Mouse (Mus musculus) adrenal gland, postnatal 25 days (tissue): ENCODE measurements around the gene Slc38a7. TPM values are rescaled to one million over a fixed set of nuclear protein-coding genes. Genes with fewer than 3 reads are reported as not detected.
"Not testable (repeated sequence)": the region's sequence is repeated elsewhere in the genome, so short reads cannot be mapped to it uniquely, and the experiment has no call there.

ENCODE experiments used
- DNase-seq: peaks from one replicate; pipeline ENCODE4 v3.0.0; 2021; ENCODE audit warnings: mixed read lengths
- total RNA-seq: library from RNA; stranded (reverse); gene quantifications from 2 replicates; pipeline ENCODE4 v1.2.3, GENCODE M21; 2021

Slc38a7 gene
- total RNA-seq, 1 experiment from 2014 or later = 25.6 TPM

DNA sequence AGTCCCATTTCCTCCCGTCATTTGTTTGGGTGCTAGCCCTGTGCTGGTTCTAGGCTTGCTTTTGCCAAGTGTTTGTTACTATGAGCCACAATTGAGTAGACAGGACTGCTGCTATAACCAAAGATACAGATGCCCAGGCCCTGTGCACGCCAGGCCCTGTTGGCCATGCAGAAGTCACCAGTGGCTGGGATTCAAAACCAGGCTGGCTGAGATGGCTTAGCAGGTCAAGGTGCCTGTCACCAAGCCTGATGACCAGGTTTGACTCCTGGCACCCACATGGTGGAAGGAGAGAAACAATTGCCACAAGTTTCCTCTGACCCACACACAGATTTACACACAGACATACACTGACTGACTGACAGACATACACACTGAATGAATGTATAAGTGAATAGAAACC, 3.0 kb downstream of the Slc38a7 start:
- no peak for DNase-seq

DNA sequence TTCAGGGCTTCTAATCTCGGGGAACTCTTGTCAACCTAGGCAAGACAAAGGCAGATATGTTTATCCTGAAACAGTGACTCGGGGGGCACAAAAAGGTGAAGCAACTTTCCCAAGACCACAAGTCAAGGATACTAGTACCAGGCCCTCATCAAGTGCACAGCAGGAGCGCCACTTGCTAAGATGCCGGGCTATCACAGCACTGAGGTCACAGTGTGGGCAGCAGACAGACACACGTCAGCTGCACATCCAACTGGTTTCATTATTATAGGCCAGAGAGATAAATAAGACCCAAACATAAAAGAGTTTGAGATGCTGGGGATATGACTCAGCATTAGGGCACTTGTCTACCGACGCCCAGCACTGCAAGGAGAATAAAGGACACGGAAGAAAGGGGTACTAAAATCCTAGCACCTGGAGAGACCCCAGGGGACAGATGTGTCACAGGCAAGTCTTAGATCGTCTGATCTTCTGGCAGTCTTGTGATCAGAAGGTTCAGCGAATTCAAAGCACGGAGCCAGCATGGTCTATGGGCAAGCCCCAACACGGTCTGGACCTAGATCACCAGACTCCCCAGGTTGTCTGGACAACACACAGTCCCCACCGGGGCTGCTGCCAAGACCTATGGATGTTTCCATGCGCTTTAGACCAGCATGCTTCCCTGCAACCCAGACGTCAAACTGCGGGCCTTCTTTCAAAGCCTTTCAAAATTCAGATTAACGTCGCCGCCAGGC, 4.4 kb downstream of the Slc38a7 start:
- DNase-seq = no peak

DNA sequence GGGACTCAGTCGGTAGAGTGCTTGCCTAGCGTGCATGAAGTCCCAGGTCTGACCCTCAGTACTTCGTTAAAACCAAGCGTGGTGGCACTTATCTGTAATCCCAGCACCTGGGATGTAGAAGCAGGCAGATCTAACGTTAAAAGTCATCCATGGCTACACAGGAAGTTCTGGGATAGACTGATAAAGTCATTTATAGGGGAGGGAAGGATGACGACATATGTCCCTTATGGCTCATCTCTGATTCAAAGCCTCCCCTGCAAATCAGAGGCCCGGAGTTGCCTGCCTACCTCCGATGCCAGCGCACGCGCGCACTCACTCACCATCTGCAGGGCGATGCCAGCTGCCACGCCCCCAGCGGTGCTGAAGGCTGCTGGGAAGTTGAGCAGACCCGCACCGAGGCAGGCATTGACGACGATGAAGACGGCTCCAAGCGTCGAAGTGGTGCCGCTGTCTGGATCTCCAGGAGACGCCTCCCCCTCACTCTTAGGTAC, 5.2 kb downstream of the Slc38a7 start:
- no peak for DNase-seq

GRCm38 (mm10) chr8:95845026-95845425, 8.3 kb downstream of the Slc38a7 start:
- no peak for DNase-seq

DNA sequence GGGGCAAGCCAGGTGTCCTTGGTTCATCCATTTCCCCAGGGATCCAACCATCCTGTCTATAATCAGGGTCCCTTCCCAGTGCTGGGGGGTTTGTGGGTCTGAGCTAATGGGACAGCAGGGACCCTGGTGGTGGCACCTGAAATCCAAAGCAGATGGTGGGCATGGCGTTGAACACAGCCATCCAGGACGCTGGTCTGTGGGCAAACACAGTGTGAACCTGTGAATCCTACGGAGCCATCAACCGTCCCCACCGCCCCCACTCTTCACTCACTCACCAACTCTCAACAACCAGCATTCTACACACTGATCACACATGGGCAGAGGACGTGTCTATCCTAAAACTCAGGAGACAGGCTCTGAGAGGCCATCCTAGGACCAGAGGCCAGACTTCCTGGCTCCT, 9.4 kb downstream of the Slc38a7 start:
- DNase-seq = no peak

DNA sequence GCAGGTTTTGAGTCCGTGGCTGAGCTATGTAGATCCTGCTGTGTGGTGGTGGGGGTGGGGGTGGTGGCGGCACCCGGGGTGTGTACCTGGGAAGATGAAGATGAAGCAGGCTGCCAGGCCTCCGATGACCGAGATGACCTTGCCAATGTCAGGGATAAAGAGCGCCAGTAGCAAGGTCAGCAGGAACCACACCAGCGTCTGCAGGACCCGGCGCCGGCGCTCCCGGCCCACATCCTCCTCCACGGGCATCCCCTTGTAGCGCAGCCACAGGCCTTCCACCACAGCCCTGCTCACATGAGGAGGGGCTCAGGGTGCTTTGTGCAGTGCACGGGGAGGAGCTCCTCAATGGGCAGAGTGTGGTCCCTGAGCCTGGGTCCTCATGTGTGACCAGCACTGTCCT, 11.9 kb downstream of the Slc38a7 start:
- DNase-seq = no peak

DNA sequence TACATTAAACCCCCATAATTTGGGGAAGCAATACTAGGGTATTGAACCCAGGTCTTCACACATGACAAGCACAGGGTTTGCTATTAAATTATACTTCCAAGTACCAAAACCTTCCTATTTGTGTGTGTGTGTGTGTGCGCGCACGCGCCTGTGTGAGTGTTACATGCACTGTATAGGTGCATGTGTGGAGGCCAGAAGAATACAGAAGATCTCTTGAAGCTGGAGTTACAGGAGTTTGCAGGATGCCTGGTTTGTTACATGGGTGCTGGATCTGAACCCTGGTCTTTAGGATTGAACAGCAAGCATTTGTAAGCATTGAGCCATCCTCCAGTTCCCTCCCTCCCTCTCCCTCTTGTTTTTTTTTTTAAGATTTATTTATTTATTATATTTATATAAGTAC, 14.1 kb downstream of the Slc38a7 start:
- DNase-seq = no peak

DNA sequence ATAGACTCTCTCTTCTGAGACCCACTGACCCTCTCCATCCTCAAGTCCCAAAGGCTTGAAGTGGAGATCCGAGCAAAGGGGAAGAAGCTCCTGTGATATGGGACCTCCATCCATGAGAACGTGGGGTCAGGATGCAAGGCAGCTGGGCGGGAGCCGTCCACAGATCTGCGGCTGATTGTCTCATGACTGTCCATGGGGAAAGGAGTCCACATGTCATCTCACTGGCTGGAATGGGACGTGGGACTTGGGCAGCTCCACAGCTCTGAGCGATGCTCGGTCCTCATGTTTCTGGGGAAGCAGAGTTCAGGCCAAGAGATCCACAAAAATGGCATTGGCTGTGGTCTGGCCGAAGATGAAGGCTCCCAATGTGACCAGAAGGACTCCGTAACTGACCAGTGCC, 16.1 kb downstream of the Slc38a7 start:
- DNase-seq = no peak

DNA sequence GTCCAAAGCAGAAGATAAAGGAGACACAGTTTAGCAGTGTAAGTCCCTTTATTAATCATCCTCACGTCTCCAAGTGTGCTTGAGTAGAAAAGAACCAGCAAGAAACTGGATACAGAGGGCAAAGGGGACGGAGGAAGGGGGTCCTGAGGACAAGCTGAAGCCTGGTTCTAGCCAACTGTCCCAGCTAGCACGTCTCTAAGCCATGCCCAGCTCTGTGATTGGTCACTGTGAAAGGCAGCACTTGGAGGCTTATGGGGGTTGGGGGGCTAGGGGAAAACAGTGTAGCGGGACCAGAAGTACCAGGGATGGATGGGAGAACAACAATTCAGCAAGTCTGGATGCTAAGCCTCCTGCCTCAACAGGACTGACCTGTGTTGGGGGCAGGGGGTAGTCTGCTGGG, 17.4 kb downstream of the Slc38a7 start:
- DNase-seq = no peak

DNA sequence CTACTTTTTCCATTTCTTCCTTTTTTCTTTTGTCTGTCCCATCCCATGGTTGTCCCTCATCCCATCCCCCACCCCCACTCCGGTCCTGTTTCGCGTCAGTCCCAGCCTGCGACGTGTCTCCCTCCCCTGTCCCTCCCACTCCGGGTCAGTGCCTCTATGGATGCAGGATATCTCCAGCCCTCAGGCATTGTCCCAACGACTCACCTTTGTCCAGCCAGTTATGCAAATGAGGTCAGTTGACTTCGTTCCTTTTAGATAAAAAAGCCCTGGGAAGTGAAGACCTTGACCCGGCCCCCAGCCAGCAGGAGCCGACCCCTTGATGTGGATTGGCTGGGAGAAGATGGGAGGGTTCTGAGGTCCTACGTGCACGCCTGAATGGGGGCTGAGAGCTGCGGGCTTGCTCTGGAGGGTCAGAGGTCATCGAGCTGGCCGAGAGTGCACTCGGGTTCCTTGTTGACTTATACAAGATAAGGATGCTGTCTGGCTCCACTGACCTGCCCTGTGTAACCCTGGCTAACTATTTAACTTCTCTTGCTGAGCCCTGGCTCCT, 19.8 kb downstream of the Slc38a7 start:
- DNase-seq = no peak

- peak; percentile 76 for DNase-seq
Measured at GRCm38 (mm10) chr8:95832603-95833434, 20.5 kb downstream of the Slc38a7 start.

DNA sequence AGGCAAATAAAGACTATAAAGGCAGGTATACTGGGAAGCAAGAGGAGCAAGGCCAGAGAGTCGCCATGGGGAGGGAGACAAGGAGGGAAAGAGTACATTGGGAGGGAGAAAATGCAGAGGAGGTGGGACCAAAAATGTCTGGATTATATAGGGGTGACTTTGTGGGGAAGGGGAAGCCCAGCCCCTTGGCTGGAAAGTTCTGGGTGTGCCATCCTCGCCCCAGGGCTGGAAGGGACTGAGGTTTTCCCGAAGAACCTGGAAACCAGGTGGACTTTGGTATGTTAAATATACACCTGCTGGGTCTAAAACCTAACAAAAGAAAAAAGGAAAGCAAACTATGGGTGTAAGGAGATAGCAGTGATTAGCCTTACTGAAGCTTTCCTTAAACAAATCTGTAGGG, 23.2 kb downstream of the Slc38a7 start:
- DNase-seq = no peak

- DNase-seq = not testable (repeated sequence)
Measured at GRCm38 (mm10) chr8:95825162-95825561, 28.2 kb downstream of the Slc38a7 start, which contains the start of gene Sap18b. Gene Sap18b (plus strand): TSS chr8:95825346.

DNA sequence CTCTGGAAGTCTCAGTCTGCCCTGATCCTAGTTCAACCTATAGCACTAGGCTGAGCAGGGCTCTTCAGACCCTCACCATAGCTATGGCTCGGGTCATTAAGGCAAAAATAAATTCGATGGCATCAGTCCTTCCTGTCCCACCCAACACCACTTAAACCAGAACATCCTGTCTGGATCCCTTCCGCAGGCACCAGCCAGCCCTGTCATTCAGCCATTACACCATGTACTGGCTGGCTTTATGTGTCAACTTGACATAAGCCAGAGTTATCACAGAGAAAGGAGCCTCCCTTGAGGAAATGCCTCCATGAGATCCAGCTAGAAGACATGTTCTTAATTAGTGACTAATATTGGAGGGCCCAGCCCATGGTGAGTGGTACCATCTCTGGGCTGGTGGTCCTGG, 30.6 kb downstream of the Slc38a7 start:
- no peak for DNase-seq

DNA sequence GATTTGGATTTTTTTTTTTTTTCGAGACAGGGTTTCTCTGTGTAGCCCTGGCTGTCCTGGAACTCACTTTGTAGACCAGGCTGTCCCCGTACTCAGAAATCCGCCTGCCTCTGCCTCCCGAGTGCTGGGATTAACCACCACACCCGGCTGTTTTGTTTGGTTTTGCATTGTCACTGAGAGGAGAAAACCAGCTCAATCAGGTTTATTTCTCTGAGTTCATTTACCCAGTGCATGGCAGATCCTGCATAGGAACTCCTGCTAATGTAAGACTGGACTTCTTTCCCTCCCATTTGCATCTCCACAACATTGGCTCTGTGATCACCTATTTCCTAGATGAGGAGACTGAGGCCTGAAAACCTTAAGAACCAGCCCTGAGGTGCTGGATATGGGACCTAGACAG, 31.2 kb downstream of the Slc38a7 start:
- no peak for DNase-seq

DNA sequence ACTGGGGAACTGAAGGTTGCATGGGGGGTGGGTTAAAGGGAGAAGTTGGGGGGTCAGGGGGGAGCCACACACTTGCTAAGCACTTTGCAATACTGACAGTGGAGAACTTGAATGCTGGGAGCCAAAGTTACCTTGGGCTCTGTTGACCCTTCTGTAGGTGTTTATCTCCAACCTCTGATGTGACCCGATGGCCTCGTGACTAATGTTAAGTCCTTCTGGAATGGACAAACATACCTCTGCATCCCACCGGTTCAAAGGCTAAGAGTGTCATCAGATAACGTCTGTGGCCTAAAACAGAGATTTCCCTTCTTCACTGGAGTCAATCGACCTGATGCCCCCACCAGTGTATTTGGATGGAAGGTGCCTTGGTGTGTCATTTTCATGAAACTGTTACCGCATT, 32.1 kb downstream of the Slc38a7 start:
- no peak for DNase-seq

DNA sequence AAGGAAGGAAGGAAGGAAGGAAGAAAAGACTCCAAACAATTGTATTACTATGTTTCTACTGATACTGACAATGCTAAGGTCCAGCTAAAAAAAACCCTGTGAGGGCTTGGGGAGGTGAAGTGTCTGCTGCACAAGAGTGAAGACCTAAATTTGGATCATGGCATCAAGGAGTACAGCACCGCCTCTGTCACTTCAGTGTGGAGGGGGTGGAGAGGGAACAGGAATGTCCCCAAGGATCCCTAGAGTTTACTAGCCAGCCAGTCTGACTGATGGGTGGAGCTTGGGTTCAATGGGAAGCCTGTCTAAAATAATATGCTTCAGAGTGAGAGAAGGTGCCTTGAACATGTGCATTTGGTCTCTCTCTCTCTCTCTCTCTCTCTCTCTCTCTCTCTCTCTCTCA, 35.1 kb downstream of the Slc38a7 start:
- DNase-seq = no peak

DNA sequence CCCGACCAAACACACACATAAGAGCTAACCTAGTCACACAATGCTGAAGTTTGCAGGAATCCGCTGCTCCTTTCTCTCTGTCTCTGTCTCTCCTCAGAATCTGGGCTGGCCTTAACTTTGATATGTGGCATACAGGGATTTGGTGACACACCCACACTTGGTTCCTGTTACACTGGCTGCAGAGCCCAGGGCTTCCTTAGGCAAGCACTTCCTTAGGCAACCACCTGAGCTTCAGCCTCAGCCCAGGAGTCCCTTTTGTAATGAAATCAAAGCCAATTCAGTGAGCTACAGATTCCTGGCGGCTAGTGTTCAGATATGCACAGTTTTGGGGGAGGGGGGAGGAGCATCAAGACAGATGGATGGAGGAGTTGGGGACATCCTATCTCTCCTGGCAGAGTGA, 35.7 kb downstream of the Slc38a7 start:
- no peak for DNase-seq

DNA sequence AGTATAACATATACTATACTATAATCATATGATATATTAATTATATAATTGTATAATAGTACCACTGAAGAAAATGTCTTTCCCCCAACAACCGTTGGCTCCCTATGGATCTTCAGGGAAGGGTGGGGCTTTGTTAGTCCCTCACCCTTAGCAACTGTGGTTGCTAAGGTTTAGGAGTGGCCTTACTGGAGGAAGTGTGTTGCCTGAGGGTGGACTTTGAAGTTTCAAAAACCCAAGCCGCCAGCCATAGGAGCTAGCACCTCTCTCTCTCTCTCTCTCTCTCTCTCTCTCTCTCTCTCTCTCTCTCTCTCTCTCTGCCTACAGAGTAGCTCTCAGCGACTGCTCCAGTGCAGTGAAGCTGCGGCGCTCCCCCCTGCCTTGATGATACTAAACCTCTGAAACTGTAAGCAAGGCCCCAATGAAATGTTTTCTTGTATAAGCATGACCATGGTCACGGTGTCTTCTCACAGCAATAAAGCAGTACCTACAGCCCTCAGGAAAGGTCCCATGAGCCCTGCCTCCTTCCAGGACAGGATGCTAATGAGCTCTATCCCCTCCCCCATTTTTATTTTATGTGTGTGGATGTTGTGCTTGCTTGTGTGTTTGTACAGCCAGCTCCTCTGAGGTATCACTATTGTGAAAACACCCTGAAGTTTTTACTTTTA, 37.2 kb downstream of the Slc38a7 start:
- no peak for DNase-seq

DNA sequence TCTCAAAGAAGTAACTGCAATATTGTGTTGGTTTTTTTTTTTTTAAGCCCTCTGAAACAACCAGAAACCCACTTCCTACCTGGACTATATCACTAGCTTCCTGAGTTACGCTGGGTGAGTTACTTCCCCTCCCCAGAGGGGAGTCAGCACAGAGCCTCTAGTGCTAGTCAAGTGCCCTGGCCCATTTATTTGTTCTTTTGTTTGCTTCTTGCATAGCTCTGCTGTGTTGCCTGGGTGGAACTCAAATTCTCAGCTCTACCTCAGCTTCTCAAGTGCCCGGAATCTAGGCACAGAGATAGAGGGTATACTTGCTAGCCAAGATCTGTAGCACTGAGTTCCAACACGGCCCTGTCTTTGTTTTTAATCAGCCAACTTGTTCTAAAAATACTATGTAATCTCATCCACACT, 43.2 kb downstream of the Slc38a7 start:
- no peak for DNase-seq

DNA sequence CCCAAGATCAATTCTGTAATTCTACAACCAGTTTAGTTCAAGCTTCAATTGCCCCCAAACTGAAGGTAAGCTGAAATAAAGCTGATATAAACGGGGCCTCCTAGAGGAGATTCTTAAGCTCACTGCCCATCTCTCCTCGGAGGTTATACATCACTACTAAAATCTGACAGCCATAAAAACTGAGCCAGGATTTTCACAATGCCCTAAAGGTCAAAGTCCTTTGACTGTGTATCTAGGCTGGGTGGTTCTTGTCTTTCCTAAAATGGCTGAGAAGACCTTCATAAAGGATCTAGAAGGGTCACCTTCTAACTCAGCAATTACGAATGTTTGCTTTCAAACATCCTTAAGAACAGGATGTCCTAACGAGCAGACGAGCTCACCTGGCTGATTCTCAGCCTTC, 44.2 kb downstream of the Slc38a7 start:
- no peak for DNase-seq

DNA sequence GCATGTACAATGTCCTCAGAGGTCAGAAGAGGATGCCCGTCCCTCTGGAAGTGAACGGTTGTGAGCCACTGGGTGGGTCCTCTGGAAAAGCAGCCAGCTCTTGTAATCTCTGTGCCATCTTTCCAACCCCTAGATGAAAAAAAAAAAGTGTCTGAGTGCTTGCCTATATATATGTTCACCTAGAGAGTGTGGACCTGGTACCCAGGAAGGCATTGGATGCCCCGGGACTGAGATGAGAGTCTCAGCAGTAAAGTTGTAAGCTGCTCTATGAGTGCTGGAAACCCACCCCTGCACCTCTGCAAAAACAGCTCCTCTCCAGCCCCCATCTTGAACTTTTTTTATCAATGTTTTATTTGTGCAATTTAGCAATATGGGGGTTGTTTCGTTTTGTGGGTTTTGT, 44.7 kb downstream of the Slc38a7 start:
- no peak for DNase-seq

DNA sequence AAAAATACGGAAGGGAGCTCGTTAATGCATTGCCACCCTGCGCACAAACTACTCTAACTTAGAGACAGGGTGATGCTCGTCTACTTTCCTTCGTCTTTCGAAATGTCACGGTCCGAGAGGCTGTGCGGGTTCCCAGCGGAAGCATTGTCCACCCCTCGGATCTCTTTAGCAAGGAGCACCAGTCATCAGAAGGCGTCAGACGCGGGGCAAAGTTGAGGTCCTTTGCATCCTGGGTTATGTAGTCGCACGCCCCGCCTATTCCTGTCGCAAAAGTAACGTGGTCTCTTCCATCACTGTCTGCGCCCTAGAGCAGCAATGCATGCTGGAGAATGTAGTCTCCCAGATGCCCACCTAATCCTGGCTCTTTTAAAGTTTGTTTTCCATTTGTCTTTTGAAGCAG, 45.5 kb downstream of the Slc38a7 start:
- peak; percentile 86 for DNase-seq
